Mouse (Mus musculus) lung, postnatal 0 days (tissue): ENCODE data around the gene Themis2.

Source experiments
- CTCF ChIP-seq: IDR thresholded peaks from 2 replicates; pipeline ENCODE4 v1.5.1; 2016; ENCODE audit warnings: antibody characterized with exemption, mild to moderate bottlenecking
- EP300 ChIP-seq: IDR thresholded peaks from 2 replicates; pipeline ENCODE4 v1.6.1; 2016; ENCODE audit warnings: antibody characterized with exemption, mild to moderate bottlenecking, control low read depth

DNA sequence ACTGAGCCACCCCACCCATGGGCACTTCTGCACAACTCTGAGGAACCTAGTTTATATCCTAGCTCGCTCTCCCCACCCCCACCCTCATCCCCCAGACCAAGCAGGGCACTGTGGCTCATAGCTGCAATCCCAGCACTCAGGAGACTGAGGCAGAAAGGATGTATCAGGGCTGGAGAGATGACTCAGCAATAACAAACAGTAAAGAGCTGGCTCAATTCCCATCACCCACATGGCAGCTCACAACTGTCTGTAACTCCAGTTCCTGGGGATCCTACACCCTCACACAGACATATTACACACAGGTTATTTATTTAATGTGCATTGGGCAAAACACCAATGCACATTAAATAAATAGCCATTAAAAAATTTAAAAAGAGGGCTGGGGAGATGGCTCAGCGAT, 60.8 kb downstream of the Themis2 start:
- TF ChIP-seq CTCF (no peak), EP300 (no peak)
